In the genomic region with DNA sequence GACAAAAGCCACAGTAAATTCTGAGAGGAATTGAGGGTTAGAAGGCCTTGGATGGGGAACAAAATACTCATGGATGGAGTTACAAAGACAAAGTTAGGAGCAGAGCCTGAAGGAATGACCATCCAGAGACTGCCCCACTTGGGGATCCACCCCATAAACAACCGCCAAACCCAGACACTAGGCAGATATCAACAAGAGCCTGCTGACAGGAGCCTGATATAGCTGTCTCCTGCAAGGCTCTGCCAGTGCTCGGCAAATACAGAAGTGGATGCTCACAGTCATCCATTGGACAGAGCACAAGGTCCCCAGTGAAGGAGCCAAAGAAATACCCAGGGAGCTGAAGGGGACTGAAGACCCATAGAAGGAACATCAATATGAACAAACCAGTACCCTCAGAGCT, we compare ENCODE assay signal across 6 mouse cellular contexts. TPM values are rescaled to one million over a fixed set of nuclear protein-coding genes. Genes with fewer than 3 reads are reported as not detected.
"Had no signal": no experiment of that assay in that cellular context is flagged by ENCODE, and none has a peak within 500 bp of the region (broad histone marks: within the 10 kb centered on the region; RNA-seq: fewer than 3 reads in every experiment).

No protein-coding gene starts in this region.

RNA-seq across cellular contexts. Expression of gene Scgb1a1, which starts 3.9 kb away (rescaled TPM):
- total RNA-seq: neutrophil, adult 5-6 weeks had no signal
- polyA plus RNA-seq: neural tube, embryonic 13.5 days; neural tube, embryonic 14.5 days; neural tube, embryonic 15.5 days; stomach, embryonic 14.5 days; stomach, embryonic 15.5 days had no signal
